In the genomic region with DNA sequence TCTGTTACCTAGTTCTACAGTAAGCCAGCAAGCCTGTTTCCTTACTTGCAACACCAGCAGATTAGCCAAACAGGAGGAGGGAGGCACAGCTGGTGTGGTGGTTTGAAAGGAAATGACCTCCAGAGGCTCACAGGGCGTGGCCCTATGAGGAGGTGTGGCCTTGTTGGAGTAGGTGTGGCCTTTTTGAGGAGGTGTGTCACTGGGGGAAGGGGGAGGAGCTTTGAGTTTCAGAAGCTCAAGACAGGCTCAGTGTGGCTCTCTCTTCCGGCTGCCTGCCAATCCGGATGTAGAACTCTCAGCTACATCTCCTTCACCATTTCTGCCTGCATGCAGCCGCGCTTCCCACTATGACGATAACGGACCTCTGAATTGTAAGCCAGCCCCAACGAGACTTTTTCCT, we compare ENCODE assay signal across 10 mouse cellular contexts.
DNase-seq lines count a peak whose midpoint lies in the region; ATAC-seq and TF ChIP-seq lines count a peak whose summit lies in the region.
"Had no signal": no experiment of that assay in that cellular context is flagged by ENCODE, and none has a peak within 500 bp of the region (broad histone marks: within the 10 kb centered on the region; RNA-seq: fewer than 3 reads in every experiment).

No protein-coding gene starts in this region.

- H3K9ac ChIP-seq in lung, postnatal 0 days (replicated peaks; ENCODE audit: low read depth): no peak overlapping the region
- no peak overlapping the region for H3K9ac ChIP-seq in forebrain, embryonic 12.5 days
- no peak overlapping the region for H3K9ac ChIP-seq in hindbrain, embryonic 12.5 days
- H3K9ac ChIP-seq: stomach, embryonic 15.5 days had no signal

- no peaks in the 10 kb centered on the region for H3K36me3 ChIP-seq in lung, postnatal 0 days (ENCODE audit: insufficient read depth, low read length)
- H3K36me3 ChIP-seq in forebrain, embryonic 12.5 days (replicated peaks): no peaks in the 10 kb centered on the region
- H3K36me3 ChIP-seq in hindbrain, embryonic 12.5 days: no peaks in the 10 kb centered on the region
- H3K36me3 ChIP-seq: stomach, embryonic 15.5 days had no signal

- no peaks in the 10 kb centered on the region for H3K27me3 ChIP-seq in lung, postnatal 0 days (replicated peaks; ENCODE audit: insufficient read depth, low read length)
- no peaks in the 10 kb centered on the region for H3K27me3 ChIP-seq in forebrain, embryonic 12.5 days
- H3K27me3 ChIP-seq in hindbrain, embryonic 12.5 days: peaks cover 3% of the 10 kb centered on the region; the same call in 1 of the 2 replicates
- H3K27me3 ChIP-seq: stomach, embryonic 15.5 days had no signal

- WGBS in lung, postnatal 0 days: 86% methylated on average over 8 of the region's 8 CpGs
- WGBS in forebrain, embryonic 12.5 days: 90% methylated on average over 8 of the region's 8 CpGs
- 89% methylated on average over 8 of the region's 8 CpGs for WGBS in hindbrain, embryonic 12.5 days

- TF ChIP-seq CTCF in lung, postnatal 0 days (IDR thresholded peaks at IDR 0.05): no peak

- H3K4me1 ChIP-seq in lung, postnatal 0 days (ENCODE audit: insufficient read depth, low read depth, low read length): no peaks in the 10 kb centered on the region
- peaks cover 5% of the 10 kb centered on the region for H3K4me1 ChIP-seq in forebrain, embryonic 12.5 days
- peaks cover 5% of the 10 kb centered on the region; the same call in 1 of the 2 replicates for H3K4me1 ChIP-seq in hindbrain, embryonic 12.5 days

- no peak overlapping the region for H3K27ac ChIP-seq in lung, postnatal 0 days (ENCODE audit: low read length)
- H3K27ac ChIP-seq in forebrain, embryonic 12.5 days: no peak overlapping the region
- H3K27ac ChIP-seq in hindbrain, embryonic 12.5 days: no peak overlapping the region
- H3K27ac ChIP-seq: gastrocnemius, adult 2 months; stomach, embryonic 15.5 days had no signal

- peak; percentile 26 for ATAC-seq in lung, postnatal 0 days
- no peak for ATAC-seq in forebrain, embryonic 12.5 days (ENCODE audit: low FRiP score)
- no peak for ATAC-seq in hindbrain, embryonic 12.5 days (ENCODE audit: low FRiP score)

- H3K9me3 ChIP-seq in lung, postnatal 0 days (ENCODE audit: low read length): no peaks in the 10 kb centered on the region
- H3K9me3 ChIP-seq in forebrain, embryonic 12.5 days: no peaks in the 10 kb centered on the region
- H3K9me3 ChIP-seq in hindbrain, embryonic 12.5 days (replicated peaks): no peaks in the 10 kb centered on the region
- H3K9me3 ChIP-seq: stomach, embryonic 15.5 days had no signal

- no peak overlapping the region for H3K4me2 ChIP-seq in lung, postnatal 0 days (replicated peaks; ENCODE audit: low read depth, low read length)
- H3K4me2 ChIP-seq in forebrain, embryonic 12.5 days: no peak overlapping the region
- H3K4me2 ChIP-seq in hindbrain, embryonic 12.5 days (replicated peaks): no peak overlapping the region
- H3K4me2 ChIP-seq: stomach, embryonic 15.5 days had no signal

- DNase-seq in retina, postnatal 1 day: peak; percentile 32
- DNase-seq in retina, embryonic 14.5 days (ENCODE audit: low spot score): no peak
- peak; percentile 90 for DNase-seq in WW6 (ENCODE audit: low read depth, low spot score)
- peak; percentile 19 for DNase-seq in lung, postnatal 0 days (ENCODE audit: low spot score)
- peak; percentile 62 for DNase-seq in thymus, postnatal 14 days
- DNase-seq in urinary bladder, adult 18-20 months (ENCODE audit: low spot score in 2 of 2): no peak
- DNase-seq: gastrocnemius, adult 2 months had no signal

- no peak overlapping the region for H3K4me3 ChIP-seq in lung, postnatal 0 days (ENCODE audit: low read depth, low read length)
- no peak overlapping the region for H3K4me3 ChIP-seq in forebrain, embryonic 12.5 days (replicated peaks)
- H3K4me3 ChIP-seq in hindbrain, embryonic 12.5 days: no peak overlapping the region
- H3K4me3 ChIP-seq: gastrocnemius, adult 2 months; stomach, embryonic 15.5 days had no signal

- no peak for TF ChIP-seq EP300 in lung, postnatal 0 days (IDR thresholded peaks at IDR 0.05)

Comparison
In these comparisons a context has a peak if more than half of its experiments do, and no peak if none do; other contexts are left out.
1. DNase-seq: peak in retina, postnatal 1 day (single experiment), WW6 (single experiment), lung, postnatal 0 days (single experiment) and thymus, postnatal 14 days (single experiment); none in retina, embryonic 14.5 days (single experiment) and urinary bladder, adult 18-20 months (0 of 2).